Mouse (Mus musculus) lung, postnatal 25 days (tissue): ENCODE measurements around the gene Efna3.
A peak's percentile ranks its signal among the peaks of the same experiment; 100 is the strongest.

Experiments
- DNase-seq: peaks from one replicate; pipeline ENCODE4 v3.0.0; 2022; ENCODE audit warnings: low spot score

The Efna3 gene

GRCm38 (mm10) chr3:89284261-89284660 lies 38.5 kb downstream of the Efna3 start:
- no peak for DNase-seq

GRCm38 (mm10) chr3:89282291-89282643 lies 40.5 kb downstream of the Efna3 start:
- DNase-seq, result no peak

- DNase-seq, result peak; percentile 91
These were observed 41.0 kb downstream of the Efna3 start for GRCm38 (mm10) chr3:89281579-89282290.

GRCm38 (mm10) chr3:89280606-89281511 lies 41.9 kb downstream of the Efna3 start, which contains the start of gene Efna1:
Efna1 (minus strand) TSS chr3:89281142.
- peak; percentile 82 for DNase-seq

- peak; percentile 62 for DNase-seq
These were observed 42.6 kb downstream of the Efna3 start for GRCm38 (mm10) chr3:89280050-89280605.

- DNase-seq, result peak; percentile 92
These were observed 43.4 kb downstream of the Efna3 start for GRCm38 (mm10) chr3:89279153-89279890.

GRCm38 (mm10) chr3:89278643-89279042 lies 44.1 kb downstream of the Efna3 start:
- DNase-seq, result no peak

GRCm38 (mm10) chr3:89278107-89278506 lies 44.7 kb downstream of the Efna3 start:
- peak; percentile 88 for DNase-seq

GRCm38 (mm10) chr3:89277281-89278021 lies 45.3 kb downstream of the Efna3 start:
- DNase-seq, result peak; percentile 64

GRCm38 (mm10) chr3:89276061-89276460 lies 46.7 kb downstream of the Efna3 start:
- no peak for DNase-seq

GRCm38 (mm10) chr3:89271760-89272159 lies 51.0 kb downstream of the Efna3 start:
- DNase-seq, result no peak

- DNase-seq, result no peak
These were observed 51.9 kb downstream of the Efna3 start for GRCm38 (mm10) chr3:89270891-89271290.

- DNase-seq, result peak; percentile 86
These were observed 52.6 kb downstream of the Efna3 start, which contains the start of gene Slc50a1 for GRCm38 (mm10) chr3:89270051-89270755. Slc50a1 (minus strand) TSS chr3:89270570.

GRCm38 (mm10) chr3:89268916-89269315 lies 53.8 kb downstream of the Efna3 start:
- no peak for DNase-seq

GRCm38 (mm10) chr3:89266439-89266893 lies 56.3 kb downstream of the Efna3 start:
- DNase-seq, result peak; percentile 89
